Mouse (Mus musculus): Measurements from ENCODE around the gene Lgr6.

Gene Lgr6

DNA sequence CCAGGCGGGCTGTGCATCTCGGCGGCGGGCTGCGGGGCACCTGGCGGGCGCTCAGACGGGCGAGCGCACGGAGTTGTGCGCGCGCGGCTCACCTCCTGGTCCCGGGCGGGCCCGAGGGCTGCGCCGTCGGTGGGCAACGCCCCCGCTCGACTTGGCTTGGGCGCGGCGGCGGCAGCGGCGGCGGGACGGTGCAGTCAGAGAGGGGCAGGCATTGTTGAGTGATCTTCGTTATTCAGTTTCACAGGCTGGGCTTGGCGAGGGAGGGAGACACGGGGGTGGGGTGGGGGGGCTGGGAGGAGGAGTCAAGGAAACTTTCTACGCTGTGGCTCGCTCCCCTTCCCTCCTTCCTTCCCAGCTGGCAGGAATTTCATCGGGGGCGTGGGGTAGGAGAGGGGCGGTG is at the start of gene Lgr6:
Gene Lgr6, minus strand, starts transcription at position 153 of the 400 bp plus-strand sequence.
- in situ Hi-C loops (cut with MboI; ENCODE audit: low pct_unique_long_range_greater_than_20kb in 1 of 2, low sequenced_read_pairs in 2 of 2, unreplicated experiment in 1 of 2): no loop called here

DNA sequence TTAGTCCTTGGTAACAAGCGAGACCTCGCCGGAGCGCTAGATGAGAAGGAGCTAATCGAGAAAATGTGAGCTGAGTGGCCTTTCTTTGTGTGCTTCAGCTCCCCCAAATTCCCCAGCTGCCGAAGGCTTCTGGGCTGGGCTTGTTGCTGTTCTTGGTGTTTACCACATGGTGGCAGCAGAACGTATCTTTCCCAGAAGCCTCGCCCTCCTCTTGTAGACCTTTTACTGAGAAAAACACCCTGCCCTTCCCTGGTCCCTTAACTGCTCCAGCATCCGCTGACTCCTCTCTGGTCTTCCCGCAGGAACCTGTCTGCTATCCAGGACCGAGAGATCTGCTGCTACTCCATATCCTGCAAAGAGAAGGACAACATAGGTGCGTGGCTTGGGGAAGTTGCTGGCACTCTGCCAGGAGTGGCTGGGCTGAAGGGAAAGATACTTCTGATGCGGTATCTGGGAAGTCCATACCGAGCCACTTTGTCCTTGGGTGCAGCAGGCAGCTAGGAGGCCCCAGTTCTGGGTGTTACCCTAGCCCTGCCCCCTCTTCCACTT is 49.4 kb upstream of the Lgr6 start:
- in situ Hi-C loops (cut with MboI; ENCODE audit: low pct_unique_long_range_greater_than_20kb in 1 of 2, low sequenced_read_pairs in 2 of 2, unreplicated experiment in 1 of 2): loop anchor here in 1 of 2 experiments (10.0 kb wide), 1 partner anchor 210 kb away; no protein-coding TSS in a partner anchor

DNA sequence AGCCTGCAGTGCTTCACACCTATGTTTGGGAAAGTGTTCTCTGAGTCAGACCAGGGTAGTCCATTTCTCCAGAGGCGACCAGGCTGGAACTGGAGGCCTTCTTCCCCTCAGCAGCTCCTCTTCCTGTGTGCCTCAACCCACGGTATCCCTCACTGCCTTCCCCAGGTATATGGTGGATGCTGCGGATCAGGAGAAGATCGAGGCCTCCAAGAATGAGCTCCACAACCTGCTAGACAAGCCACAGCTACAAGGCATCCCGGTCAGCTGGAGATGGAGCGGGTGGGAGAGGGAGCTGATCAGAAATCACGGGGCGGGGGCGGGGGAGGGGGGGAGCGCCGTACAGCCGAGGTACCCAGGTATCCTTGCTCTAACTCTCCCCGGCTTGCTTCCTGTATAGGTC is 48.9 kb upstream of the Lgr6 start:
- in situ Hi-C loops (cut with MboI; ENCODE audit: low pct_unique_long_range_greater_than_20kb in 1 of 2, low sequenced_read_pairs in 2 of 2, unreplicated experiment in 1 of 2): loop anchor here in 1 of 2 experiments (10.0 kb wide), 1 partner anchor 211 kb away; no protein-coding TSS in a partner anchor

DNA sequence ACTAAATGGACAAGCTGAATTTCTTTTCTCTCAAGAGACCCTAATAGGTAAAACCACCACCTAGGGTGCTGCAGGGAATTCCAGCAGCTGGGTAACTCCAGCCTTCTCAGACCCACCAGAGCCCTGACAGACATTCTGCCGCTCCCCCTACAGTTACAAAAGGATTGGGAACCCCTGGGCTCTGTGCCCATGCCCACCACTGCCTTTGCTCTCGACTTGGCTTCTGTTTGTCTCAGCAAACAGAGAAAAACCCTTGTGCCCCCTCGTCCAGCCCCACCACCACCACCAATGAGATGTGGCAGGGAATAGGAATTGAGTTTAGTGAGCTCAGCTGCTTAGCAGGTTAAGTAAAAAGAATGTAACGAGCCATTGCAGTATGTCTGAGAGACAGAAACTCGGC is 43.9 kb upstream of the Lgr6 start:
- in situ Hi-C loops (cut with MboI; ENCODE audit: low pct_unique_long_range_greater_than_20kb in 1 of 2, low sequenced_read_pairs in 2 of 2, unreplicated experiment in 1 of 2): no loop called here

DNA sequence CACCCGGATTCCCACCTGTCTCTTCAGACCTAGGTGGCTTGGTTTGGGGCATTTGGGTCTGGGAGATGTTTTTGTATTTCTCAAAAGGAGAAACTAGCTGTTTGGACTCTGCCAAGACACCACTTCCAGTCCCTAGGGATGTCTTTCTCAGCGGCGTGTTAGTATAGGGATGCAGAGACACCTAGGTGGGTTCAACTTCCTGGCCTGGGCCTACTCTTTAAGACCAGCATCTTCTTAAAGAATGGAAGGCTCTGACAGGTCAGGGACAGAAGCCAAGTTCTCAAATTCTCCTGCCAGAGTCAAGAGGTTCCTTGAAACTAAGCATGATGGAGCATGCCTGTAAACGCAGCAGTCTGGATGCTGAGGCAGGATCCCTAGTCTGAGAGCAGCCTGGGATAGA is 43.4 kb upstream of the Lgr6 start:
- in situ Hi-C loops (cut with MboI; ENCODE audit: low pct_unique_long_range_greater_than_20kb in 1 of 2, low sequenced_read_pairs in 2 of 2, unreplicated experiment in 1 of 2): no loop called here

DNA sequence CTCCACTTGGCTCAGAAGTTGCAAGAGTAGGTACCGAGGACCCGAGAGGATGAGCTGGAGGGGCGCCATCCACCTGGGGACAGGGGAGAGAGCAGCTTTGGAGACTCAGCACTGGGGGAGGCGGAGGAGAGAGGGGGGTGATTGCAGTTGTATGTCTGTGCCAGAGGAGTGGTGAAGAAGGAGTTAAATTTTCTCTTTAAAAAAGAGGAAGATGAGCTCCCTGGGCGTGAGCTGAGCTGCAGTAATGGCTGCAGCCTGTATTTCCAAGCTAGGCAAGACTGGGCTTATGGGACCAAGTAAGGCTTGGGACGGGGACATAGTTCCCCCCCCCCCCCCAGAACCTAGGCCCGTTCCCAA is 42.6 kb upstream of the Lgr6 start:
- in situ Hi-C loops (cut with MboI; ENCODE audit: low pct_unique_long_range_greater_than_20kb in 1 of 2, low sequenced_read_pairs in 2 of 2, unreplicated experiment in 1 of 2): no loop called here

DNA sequence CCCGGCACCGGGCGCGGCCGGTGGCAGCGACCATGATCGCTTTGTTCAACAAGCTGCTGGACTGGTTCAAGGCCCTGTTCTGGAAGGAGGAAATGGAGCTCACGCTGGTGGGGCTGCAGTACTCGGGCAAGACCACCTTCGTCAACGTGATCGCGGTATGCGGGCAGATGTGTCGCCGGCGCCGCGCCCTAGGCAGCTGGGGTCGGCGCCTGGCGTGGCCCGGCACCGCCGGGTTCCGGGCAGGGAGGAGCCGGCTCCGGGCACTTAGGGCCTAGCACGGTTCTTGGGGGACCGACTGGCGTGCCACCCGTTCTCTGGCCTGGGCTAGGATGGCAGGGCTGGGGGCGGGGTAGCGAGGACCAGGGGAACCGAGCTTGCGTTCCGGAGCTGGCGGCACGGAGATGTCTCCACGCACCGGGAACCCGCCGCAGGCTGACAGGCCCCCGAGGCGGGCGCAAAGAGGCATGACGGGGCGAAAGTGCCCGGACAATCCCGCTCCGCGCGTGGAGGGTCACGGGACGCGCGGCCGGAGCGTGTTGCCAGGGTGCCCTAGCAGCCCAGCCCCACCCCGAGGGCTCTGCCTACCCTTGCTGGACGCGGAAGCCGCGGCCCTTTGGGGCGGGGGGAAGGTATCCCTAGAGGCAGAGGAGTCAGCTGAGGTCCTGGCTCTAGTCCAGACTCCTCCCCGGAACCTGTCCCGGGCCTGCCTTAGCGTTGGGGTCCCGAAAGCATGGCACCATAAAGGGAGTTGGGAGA is 42.0 kb upstream of the Lgr6 start:
- in situ Hi-C loops (cut with MboI; ENCODE audit: low pct_unique_long_range_greater_than_20kb in 1 of 2, low sequenced_read_pairs in 2 of 2, unreplicated experiment in 1 of 2): no loop called here

DNA sequence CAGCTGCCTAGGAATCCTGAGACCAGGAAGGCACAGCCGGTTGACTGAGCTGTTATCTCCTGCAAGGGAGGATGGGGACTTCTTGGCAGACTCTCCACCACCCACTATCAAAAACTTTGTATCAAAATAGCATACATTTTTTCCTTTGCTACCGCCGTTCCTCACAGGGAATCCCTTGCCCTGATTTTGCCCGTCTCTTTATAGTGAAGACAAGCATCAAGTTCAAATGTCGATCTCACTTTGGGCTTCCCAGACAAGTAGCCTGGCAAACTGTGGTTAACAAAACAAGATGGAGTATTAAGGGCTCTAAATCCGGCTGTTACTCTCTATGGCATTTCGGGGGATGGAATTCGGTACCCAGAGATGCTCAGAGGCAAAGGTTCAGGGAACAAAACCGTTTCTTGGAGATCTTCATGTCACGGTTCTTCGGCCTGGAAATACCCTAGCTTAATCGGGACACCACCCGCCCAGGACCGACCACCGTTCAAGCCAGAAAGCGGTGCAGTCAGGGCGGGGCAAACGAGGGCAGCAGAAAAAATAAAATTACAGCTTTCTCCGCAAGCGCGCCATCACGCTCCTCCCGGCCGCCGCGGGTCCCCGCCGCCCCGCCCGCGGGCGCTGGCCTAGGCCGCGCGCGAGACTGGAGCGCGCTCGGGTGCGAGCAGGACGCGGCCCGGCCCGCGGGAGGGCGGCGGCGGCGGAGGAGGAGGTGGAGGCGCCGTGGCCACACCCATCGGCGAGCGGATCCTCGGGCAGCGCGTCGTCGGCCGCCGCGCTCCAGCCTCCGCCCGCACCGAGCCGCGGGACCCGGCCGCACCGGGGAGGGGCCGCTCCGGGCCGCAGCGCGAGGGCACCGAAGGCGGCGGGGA is 41.2 kb upstream of the Lgr6 start, which contains the start of gene Arl8a:
Gene Arl8a, plus strand, starts transcription at position 748 of the 869 bp plus-strand sequence.
- in situ Hi-C loops (cut with MboI; ENCODE audit: low pct_unique_long_range_greater_than_20kb in 1 of 2, low sequenced_read_pairs in 2 of 2, unreplicated experiment in 1 of 2): no loop called here

DNA sequence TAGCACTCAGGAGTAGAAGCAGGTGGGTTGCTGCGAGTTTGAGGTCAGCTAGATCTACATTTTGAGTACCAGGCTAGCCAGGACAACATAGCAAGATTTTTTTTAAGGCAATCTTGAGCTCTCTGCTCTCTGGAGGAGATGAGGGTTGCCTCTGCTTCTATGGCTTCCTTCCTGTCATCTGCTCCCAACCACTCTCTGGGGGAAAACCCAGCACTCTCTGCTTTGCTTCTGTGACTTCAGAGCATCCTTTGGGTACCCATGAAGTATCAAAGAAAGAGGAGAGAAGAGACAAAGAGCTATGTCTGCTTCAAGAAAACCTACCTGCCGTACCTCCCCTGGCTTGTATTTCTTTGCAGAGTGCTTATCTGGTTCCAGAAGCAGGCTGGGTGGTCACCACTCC is 38.9 kb upstream of the Lgr6 start:
- in situ Hi-C loops (cut with MboI; ENCODE audit: low pct_unique_long_range_greater_than_20kb in 1 of 2, low sequenced_read_pairs in 2 of 2, unreplicated experiment in 1 of 2): no loop called here

DNA sequence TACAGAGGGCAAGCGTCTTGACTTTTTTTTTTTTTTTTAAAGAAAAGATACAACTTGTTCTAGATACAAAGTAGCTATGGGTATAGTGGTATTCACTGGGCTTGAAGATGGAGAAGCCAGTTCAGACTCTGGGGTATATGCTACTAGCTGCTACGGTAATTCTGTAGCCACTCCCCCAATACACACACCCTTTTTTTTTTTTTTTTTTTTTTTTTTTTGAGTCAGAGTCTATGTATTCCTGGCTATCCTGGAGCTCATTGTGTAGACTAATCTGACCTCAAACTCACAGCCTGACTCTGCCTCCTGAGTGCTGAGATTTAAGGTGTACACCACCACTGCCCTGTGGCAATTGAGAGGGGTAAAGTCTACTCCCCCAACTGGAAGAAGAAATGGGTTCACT is 37.4 kb upstream of the Lgr6 start:
- in situ Hi-C loops (cut with MboI; ENCODE audit: low pct_unique_long_range_greater_than_20kb in 1 of 2, low sequenced_read_pairs in 2 of 2, unreplicated experiment in 1 of 2): no loop called here

DNA sequence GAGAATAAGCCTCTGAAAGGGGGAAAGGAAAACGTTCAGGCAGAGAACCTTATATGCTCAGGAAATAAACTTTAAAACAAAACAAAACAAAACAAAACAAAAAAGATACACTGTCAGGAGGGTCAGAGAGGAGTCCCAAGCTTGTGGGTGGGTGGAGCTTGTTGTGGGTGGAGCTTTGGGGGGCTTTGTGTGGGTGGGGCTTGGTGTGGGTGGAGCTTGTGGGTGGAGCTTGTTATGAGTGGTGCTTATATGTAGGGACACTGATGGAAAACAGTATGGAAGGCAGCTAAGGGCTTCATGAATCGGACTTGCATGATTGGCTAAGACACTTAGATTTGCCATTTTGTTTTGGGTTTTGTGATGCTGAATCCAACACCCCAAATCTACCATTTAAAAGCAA is 34.8 kb upstream of the Lgr6 start:
- in situ Hi-C loops (cut with MboI; ENCODE audit: low pct_unique_long_range_greater_than_20kb in 1 of 2, low sequenced_read_pairs in 2 of 2, unreplicated experiment in 1 of 2): no loop called here

DNA sequence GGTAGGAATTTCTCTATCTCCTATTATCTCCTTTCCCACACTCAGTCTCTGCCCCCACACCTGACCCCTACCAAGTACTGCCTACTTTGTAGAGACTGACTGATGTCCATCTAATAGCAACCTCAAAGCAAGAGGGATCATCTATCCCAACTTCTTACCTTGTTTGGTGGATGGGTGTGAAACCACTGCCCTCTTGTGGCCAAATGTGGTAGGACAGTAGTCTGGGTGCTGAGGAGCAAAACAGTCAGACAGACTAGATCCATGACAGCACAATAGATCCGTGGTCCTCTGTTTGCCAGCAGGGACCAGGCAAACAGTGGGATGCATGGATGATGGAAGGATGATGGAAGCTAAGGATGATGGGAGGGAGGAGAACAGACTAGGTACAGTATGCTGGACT is 31.4 kb upstream of the Lgr6 start:
- in situ Hi-C loops (cut with MboI; ENCODE audit: low pct_unique_long_range_greater_than_20kb in 1 of 2, low sequenced_read_pairs in 2 of 2, unreplicated experiment in 1 of 2): no loop called here

DNA sequence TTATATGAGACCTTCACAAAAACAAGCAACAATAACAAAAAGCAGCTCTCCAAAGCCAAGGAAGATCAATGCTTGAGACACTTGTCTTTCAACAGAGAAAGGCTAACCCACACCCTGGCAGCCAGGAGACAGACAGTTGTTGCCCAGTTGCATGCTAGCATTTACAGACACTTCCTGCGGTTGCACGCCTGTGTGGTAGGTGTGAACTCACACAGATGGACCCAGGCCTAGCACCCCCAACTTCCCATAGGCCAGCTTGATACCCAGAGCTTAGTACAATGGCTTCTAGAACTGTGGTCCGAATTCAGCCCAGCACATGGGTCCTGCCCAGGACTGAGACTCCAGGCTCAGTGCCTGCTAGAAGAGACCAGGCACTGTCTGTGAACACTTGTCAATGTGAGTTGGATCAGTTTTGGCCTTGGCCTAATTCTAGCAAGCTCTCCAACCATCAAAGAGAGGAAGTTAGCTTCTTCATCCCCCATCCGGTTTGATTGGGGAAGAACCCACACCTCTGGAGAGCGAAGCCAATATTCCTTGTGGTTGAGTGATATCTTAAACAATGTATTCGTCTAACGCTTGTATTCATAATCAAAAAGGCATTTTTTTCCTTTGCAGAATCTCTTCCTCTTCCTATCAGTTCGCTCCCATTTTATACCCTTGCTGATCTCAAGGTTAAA is 30.2 kb upstream of the Lgr6 start:
- in situ Hi-C loops (cut with MboI; ENCODE audit: low pct_unique_long_range_greater_than_20kb in 1 of 2, low sequenced_read_pairs in 2 of 2, unreplicated experiment in 1 of 2): no loop called here

DNA sequence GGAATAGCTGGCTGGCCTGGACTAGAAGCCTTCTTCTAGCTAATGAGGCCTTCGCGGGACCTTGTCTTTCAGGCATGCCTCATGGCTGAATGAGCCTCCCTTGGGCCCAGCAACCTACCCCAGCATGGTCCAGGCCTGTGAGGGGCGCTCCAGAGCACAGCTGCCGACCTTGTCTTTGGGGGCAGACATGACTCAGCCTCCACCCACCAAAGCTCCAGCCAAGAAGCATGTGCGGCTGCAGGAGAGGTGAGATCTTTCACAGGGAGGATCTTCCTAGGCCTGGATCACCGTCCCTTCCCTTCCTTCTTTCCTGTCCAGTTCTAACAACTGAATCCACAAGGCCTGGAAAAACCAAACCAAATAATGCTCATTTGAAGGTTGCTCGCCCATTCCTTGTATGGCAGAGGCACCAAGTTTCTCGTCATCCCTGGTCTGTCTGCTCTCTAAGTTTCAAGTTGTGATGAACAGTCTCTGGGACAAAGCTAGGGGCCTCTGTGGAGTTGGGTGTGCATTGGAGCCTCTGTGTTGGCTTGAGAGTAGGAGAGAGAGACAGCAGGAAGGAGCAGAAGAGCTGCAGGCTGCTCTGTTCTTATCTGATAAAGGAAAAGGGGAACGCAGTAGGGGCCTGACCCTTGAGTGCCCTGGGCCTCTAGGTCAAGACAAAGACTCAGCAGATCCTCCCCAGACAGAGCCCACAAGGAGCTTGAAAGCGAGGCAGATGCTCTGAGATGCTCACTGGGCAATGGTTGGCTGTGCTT is 28.8 kb upstream of the Lgr6 start:
- in situ Hi-C loops (cut with MboI; ENCODE audit: low pct_unique_long_range_greater_than_20kb in 1 of 2, low sequenced_read_pairs in 2 of 2, unreplicated experiment in 1 of 2): no loop called here

DNA sequence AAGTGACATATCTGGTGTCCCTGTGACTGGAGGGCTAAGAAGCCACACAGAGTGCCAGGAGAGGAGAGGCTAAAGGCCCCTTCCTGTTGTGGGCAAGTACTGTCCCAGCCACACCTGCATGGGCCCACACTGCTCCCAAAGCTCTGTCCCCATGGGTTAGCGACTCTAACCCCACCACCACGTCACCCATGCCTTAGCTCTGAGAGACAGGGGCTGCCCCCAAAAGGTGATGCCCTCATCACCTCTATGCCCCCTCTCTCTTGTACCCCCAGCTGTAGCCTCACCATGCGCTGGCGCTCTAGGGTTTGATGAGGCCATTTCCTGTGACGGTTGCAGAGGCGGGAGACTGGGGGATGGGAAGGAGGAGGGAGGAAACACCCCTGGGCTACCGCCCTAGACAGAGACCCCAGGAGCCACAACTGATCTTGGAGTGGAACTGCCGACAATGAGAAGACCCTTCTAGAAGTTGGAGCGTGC is 27.9 kb upstream of the Lgr6 start:
- in situ Hi-C loops (cut with MboI; ENCODE audit: low pct_unique_long_range_greater_than_20kb in 1 of 2, low sequenced_read_pairs in 2 of 2, unreplicated experiment in 1 of 2): no loop called here

DNA sequence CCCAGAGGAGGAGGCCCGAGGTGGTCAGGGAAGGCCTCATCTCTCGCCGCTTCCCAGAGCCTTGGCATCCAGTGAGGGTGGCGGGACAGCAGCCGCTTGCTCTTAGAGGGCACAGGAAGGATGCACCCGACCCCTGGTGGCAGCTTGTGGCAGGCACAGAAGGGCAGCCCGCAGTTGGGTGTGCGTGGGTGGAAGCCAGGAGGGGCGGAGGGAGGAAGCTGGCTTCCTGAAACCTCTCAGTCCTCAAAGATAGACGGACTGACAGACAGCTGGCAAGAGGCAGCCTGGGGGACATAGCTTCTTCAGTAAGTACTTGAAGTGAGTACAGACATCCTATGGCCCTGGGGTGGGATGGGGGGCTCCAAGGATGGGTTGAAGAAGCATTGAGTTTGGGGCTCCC is 27.4 kb upstream of the Lgr6 start, which contains the start of gene Ptpn7:
Gene Ptpn7, plus strand, starts transcription at position 228 of the 400 bp plus-strand sequence.
- in situ Hi-C loops (cut with MboI; ENCODE audit: low pct_unique_long_range_greater_than_20kb in 1 of 2, low sequenced_read_pairs in 2 of 2, unreplicated experiment in 1 of 2): no loop called here

DNA sequence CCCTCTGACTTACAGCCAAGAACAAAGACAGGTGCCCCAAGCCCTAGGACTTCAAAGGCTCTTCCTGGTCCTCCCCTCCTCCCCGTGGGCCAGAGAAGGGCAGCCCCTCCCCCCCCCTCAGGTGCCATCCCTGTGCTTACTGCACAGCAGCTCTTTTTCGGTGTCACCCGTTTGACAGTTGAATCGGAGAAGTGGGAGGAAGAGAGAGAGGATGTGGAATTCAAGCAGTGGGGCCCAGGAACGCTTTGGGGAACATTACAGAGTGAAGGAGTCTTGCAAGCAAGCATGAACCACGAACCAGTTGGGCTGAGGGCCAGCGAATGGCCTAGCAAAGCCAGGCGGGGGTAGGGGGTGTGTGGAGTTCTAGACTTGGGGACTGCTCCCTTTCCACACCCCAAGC is 26.5 kb upstream of the Lgr6 start:
- in situ Hi-C loops (cut with MboI; ENCODE audit: low pct_unique_long_range_greater_than_20kb in 1 of 2, low sequenced_read_pairs in 2 of 2, unreplicated experiment in 1 of 2): no loop called here

DNA sequence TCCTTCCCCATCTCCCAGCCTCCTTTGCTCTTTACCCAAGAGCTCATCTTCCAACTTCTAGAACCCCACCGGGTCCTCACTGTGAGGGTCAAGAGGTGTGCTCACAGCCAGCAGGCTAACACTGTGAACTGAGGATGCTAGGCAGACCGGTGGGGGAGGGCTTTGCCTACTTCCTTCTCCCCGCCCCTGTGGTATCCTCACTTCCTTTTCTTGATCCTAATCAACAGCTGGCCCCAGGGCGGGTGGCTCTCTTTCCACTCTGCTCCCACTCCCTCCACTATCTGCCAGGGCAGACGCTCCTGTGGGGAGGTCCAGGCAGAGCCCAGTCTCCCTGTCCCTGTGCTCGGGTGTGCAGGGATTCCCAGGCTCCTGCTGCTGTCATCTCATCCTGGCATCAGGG is 26.0 kb upstream of the Lgr6 start:
- in situ Hi-C loops (cut with MboI; ENCODE audit: low pct_unique_long_range_greater_than_20kb in 1 of 2, low sequenced_read_pairs in 2 of 2, unreplicated experiment in 1 of 2): no loop called here

Measured in mouse embryonic stem cell (cell line).